Mouse (Mus musculus): ENCODE results near the gene Dnmbp.

DNA sequence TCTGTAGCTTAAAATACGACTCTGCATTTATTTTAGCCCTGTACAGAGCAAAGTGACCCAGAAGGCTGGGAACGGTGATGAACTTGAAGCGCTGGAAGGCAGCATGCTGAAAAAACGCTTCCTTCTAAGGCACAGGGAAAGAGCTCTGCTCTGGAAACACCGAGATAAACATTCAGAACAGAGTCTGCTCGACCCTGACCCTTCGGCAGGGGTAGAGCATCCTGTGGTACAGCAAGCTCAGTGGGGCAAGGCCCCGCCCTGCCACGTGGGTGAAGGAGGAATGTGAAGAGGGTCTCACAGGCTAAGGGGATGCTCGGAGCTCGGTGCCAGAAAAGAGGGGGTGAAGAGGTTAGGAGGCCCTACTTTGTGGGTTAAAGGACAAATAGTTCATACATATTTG lies 1.6 kb downstream of the Dnmbp start:
- TF ChIP-seq JUND (IDR thresholded peaks at IDR 0.05; ENCODE audit: low read depth, low read length) (no peak), SMC3 (IDR thresholded peaks at IDR 0.05; ENCODE audit: low read depth, low read length) (no peak), BHLHE40 (IDR thresholded peaks at IDR 0.05; ENCODE audit: borderline replicate concordance, low read depth, low read length) (no peak), E2F4 (IDR thresholded peaks at IDR 0.05; ENCODE audit: borderline replicate concordance, low read depth, low read length) (no peak), HCFC1 (IDR thresholded peaks at IDR 0.05; ENCODE audit: low read depth, low read length) (no peak), MAX (IDR thresholded peaks at IDR 0.05; ENCODE audit: low read length) (no peak), CTCF (IDR thresholded peaks at IDR 0.05 in 2 of 3, conservative IDR thresholded peaks at IDR 0.05 in 1 of 3; ENCODE audit: control insufficient read depth in 1 of 3, insufficient read depth in 1 of 3, low read depth in 2 of 3, low read length in 3 of 3, poor library complexity in 1 of 3, severe bottlenecking in 1 of 3) (no peak)

Data from MEL (cell line).